Mouse (Mus musculus) left cerebral cortex, postnatal 4 days (tissue): ENCODE data around the gene Lhx8. TPM values are rescaled to one million over a fixed set of nuclear protein-coding genes. Genes with fewer than 3 reads are reported as not detected.

Experiments used
- DNase-seq: peaks from one replicate; pipeline ENCODE4 v3.0.0-alpha.2; 2022
- intact Hi-C: fragments of 180-260 bp; cut with DNase I; formaldehyde crosslinking; loops from one replicate; pipeline ENCODE4 v1.15.1; 2025
- total RNA-seq, 2 experiments: library from RNA; stranded (reverse); gene quantifications; 2 replicates each; pipeline ENCODE4 v1.2.3; 2021

The Lhx8 gene
- total RNA-seq, result 1 to 10 TPM; 1.7 to 4.8 TPM

- DNase-seq, result no peak
- intact Hi-C loops, result no loop called here
These were observed at the start of gene Lhx8 for GRCm38 (mm10) chr3:154330181-154331002. TSS of gene Lhx8 (minus strand) at chr3:154330659.

- intact Hi-C loops, result no loop called here
- DNase-seq, result no peak
These were observed 43.1 kb upstream of the Lhx8 start for GRCm38 (mm10) chr3:154373536-154373935.

GRCm38 (mm10) chr3:154372688-154373087 lies 42.2 kb upstream of the Lhx8 start:
- intact Hi-C loops, result no loop called here
- DNase-seq, result no peak

GRCm38 (mm10) chr3:154367327-154367726 lies 36.9 kb upstream of the Lhx8 start:
- intact Hi-C loops, result no loop called here
- DNase-seq, result peak; percentile 18

- peak; percentile 29 for DNase-seq
- intact Hi-C loops, result no loop called here
These were observed 34.2 kb upstream of the Lhx8 start for GRCm38 (mm10) chr3:154364604-154365209.

- intact Hi-C loops, result no loop called here
- no peak for DNase-seq
These were observed 33.0 kb upstream of the Lhx8 start for GRCm38 (mm10) chr3:154363507-154363906.

- DNase-seq, result no peak
- intact Hi-C loops, result no loop called here
These were observed 28.8 kb upstream of the Lhx8 start for GRCm38 (mm10) chr3:154359231-154359630.

- intact Hi-C loops, result loop anchor here (10.0 kb wide), 1 partner anchor 124 kb away; no protein-coding TSS in a partner anchor
- DNase-seq, result no peak
These were observed 9.9 kb upstream of the Lhx8 start for GRCm38 (mm10) chr3:154340294-154340914.

- intact Hi-C loops, result loop anchor here (10.0 kb wide), 1 partner anchor 125 kb away; no protein-coding TSS in a partner anchor
- DNase-seq, result no peak
These were observed 9.3 kb upstream of the Lhx8 start for GRCm38 (mm10) chr3:154339649-154340260.

GRCm38 (mm10) chr3:154334806-154335205 lies 4.3 kb upstream of the Lhx8 start:
- DNase-seq, result no peak
- intact Hi-C loops, result no loop called here

- no peak for DNase-seq
- intact Hi-C loops, result no loop called here
These were observed 3.0 kb upstream of the Lhx8 start for GRCm38 (mm10) chr3:154333401-154333999.

GRCm38 (mm10) chr3:154332941-154333340 lies 2.5 kb upstream of the Lhx8 start:
- DNase-seq, result no peak
- intact Hi-C loops, result no loop called here

- intact Hi-C loops, result no loop called here
- no peak for DNase-seq
These were observed 1.7 kb upstream of the Lhx8 start for GRCm38 (mm10) chr3:154332213-154332530.

GRCm38 (mm10) chr3:154331506-154332212 lies 1.2 kb upstream of the Lhx8 start:
- intact Hi-C loops, result no loop called here
- no peak for DNase-seq

- intact Hi-C loops, result no loop called here
- no peak for DNase-seq
These were observed 513 bp upstream of the Lhx8 start for GRCm38 (mm10) chr3:154331003-154331340.

GRCm38 (mm10) chr3:154329323-154330180 lies 907 bp downstream of the Lhx8 start:
- intact Hi-C loops, result loop anchor here (5.0 kb wide), 1 partner anchor 243 kb away; no protein-coding TSS in a partner anchor
- no peak for DNase-seq

GRCm38 (mm10) chr3:154328721-154329322 lies 1.6 kb downstream of the Lhx8 start:
- intact Hi-C loops, result loop anchor here (5.0 kb wide), 1 partner anchor 243 kb away; no protein-coding TSS in a partner anchor
- peak; percentile 22 for DNase-seq

- intact Hi-C loops, result loop anchor here (5.0 kb wide), 1 partner anchor 244 kb away; no protein-coding TSS in a partner anchor
- DNase-seq, result no peak
These were observed 2.4 kb downstream of the Lhx8 start for GRCm38 (mm10) chr3:154327883-154328720.
